Mouse (Mus musculus): Measurements from ENCODE around the gene Zmiz2.

- no peak for TF ChIP-seq ZC3H11A (IDR thresholded peaks at IDR 0.05; ENCODE audit: low read depth, low read length)
- TF ChIP-seq E2F4 (IDR thresholded peaks at IDR 0.05; ENCODE audit: insufficient replicate concordance, low read depth, low read length): no peak
- TF ChIP-seq CTCF (conservative IDR thresholded peaks at IDR 0.05 in 1 of 2, IDR thresholded peaks at IDR 0.05 in 1 of 2; ENCODE audit: low read depth in 2 of 2, low read length in 2 of 2): no peak
- TF ChIP-seq EP300 (IDR thresholded peaks at IDR 0.05; ENCODE audit: low read length): no peak
- TF ChIP-seq MAFK (IDR thresholded peaks at IDR 0.05; ENCODE audit: insufficient replicate concordance, low read length): no peak
- no peak for TF ChIP-seq MAX (IDR thresholded peaks at IDR 0.05; ENCODE audit: low read length)
- TF ChIP-seq POLR2AphosphoS2 (IDR thresholded peaks at IDR 0.05; ENCODE audit: low read depth, low read length): no peak
- no peak for TF ChIP-seq POLR2A (IDR thresholded peaks at IDR 0.05; ENCODE audit: low read depth, low read length)
- no peak for TF ChIP-seq MEF2A (IDR thresholded peaks at IDR 0.05; ENCODE audit: borderline replicate concordance, low read depth, low read length)
Measured at GRCm38 (mm10) chr11:6393866-6394265, 5.0 kb downstream of the Zmiz2 start.
